Mouse (Mus musculus): ENCODE data around the gene Hpse2. TPM values are rescaled to one million over a fixed set of nuclear protein-coding genes. Genes with fewer than 3 reads are reported as not detected.

Gene Hpse2
- polyA plus RNA-seq, 2 experiments, result 0.01 TPM; not detected in 1

GRCm38 (mm10) chr19:42980537-42980936, 407.6 kb downstream of the Hpse2 start:
- 57% methylated on average over 3 of the region's 3 CpGs for WGBS (ENCODE audit: insufficient replicate concordance)
- no peak for TF ChIP-seq CTCF (IDR thresholded peaks at IDR 0.05; ENCODE audit: low read depth)
- TF ChIP-seq EP300 (IDR thresholded peaks at IDR 0.05; ENCODE audit: low read depth), result no peak
- ATAC-seq (ENCODE audit: insufficient read depth), result no peak

GRCm38 (mm10) chr19:42977938-42978337, 410.2 kb downstream of the Hpse2 start:
- Histone ChIP-seq H3K4me3 (ENCODE audit: insufficient read depth in 1 of 2, low read depth in 2 of 2, low read length in 2 of 2) (no peak overlapping the region), H3K27ac (no peak overlapping the region), H3K9me3 (ENCODE audit: control insufficient read depth, low read length) (no peaks in the 10 kb centered on the region), H3K27me3 (ENCODE audit: control insufficient read depth, insufficient read depth, low read length) (no peaks in the 10 kb centered on the region), H3K4me2 (ENCODE audit: low read depth) (no peak overlapping the region), H3K4me1 (replicated peaks; ENCODE audit: control insufficient read depth in 2 of 2, insufficient read depth in 2 of 2, low read length in 1 of 2) (no peaks in the 10 kb centered on the region), H3K9ac (replicated peaks) (no peak overlapping the region), H3K36me3 (replicated peaks; ENCODE audit: control insufficient read depth, insufficient read depth, low read depth) (no peaks in the 10 kb centered on the region)
- ATAC-seq (ENCODE audit: insufficient read depth), result no peak
- DNase-seq (ENCODE audit: low read depth in 3 of 3, low spot score in 3 of 3), result no peak
- TF ChIP-seq EP300 (IDR thresholded peaks at IDR 0.05; ENCODE audit: low read depth) (no peak), CTCF (IDR thresholded peaks at IDR 0.05; ENCODE audit: low read depth) (no peak)
- 35% methylated on average over 2 of the region's 2 CpGs for WGBS (ENCODE audit: insufficient replicate concordance)

More at GRCm38 (mm10) chr19:42980537-42980936, 407.6 kb downstream of the Hpse2 start:
- no peak overlapping the region for H3K4me3 ChIP-seq (ENCODE audit: insufficient read depth in 1 of 2, low read depth in 2 of 2, low read length in 2 of 2)
- no peaks in the 10 kb centered on the region for H3K9me3 ChIP-seq (ENCODE audit: control insufficient read depth, low read length)
- no peak for DNase-seq (ENCODE audit: low read depth in 3 of 3, low spot score in 3 of 3)
- no peaks in the 10 kb centered on the region for H3K36me3 ChIP-seq (replicated peaks; ENCODE audit: control insufficient read depth, insufficient read depth, low read depth)
- H3K27ac ChIP-seq, result no peak overlapping the region
- H3K4me2 ChIP-seq (ENCODE audit: low read depth), result no peak overlapping the region
- no peaks in the 10 kb centered on the region for H3K4me1 ChIP-seq (replicated peaks; ENCODE audit: control insufficient read depth in 2 of 2, insufficient read depth in 2 of 2, low read length in 1 of 2)
- H3K9ac ChIP-seq (replicated peaks), result no peak overlapping the region
- no peaks in the 10 kb centered on the region for H3K27me3 ChIP-seq (ENCODE audit: control insufficient read depth, insufficient read depth, low read length)

DNA sequence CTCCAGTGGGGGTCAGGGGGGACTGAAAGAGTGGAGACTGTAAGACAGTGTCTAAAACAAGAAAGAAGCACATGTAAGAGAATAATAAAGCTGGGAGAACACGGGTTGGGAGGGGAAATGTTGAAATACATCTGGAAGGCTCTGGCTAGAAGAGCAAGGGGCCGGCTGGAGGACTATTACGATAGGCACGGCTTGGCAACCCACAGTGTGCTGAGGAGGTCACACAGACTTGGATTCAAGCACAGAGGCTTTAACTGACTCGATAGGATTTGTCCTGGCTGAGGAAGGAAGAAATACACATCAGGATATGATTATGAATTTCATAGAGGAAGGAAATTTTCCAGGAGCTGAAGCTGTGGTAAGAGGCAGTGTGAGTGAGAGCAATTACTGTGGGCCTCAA, 414.4 kb downstream of the Hpse2 start:
- Histone ChIP-seq H3K27ac (no peak overlapping the region), H3K27me3 (ENCODE audit: control insufficient read depth, insufficient read depth, low read length) (no peaks in the 10 kb centered on the region), H3K4me2 (ENCODE audit: low read depth) (no peak overlapping the region), H3K9ac (replicated peaks) (no peak overlapping the region), H3K9me3 (ENCODE audit: control insufficient read depth, low read length) (no peaks in the 10 kb centered on the region), H3K4me1 (replicated peaks; ENCODE audit: control insufficient read depth in 2 of 2, insufficient read depth in 2 of 2, low read length in 1 of 2) (no peaks in the 10 kb centered on the region), H3K4me3 (ENCODE audit: insufficient read depth in 1 of 2, low read depth in 2 of 2, low read length in 2 of 2) (no peak overlapping the region), H3K36me3 (replicated peaks; ENCODE audit: control insufficient read depth, insufficient read depth, low read depth) (no peaks in the 10 kb centered on the region)
- TF ChIP-seq EP300 (IDR thresholded peaks at IDR 0.05; ENCODE audit: low read depth), result no peak
- no peak for TF ChIP-seq CTCF (IDR thresholded peaks at IDR 0.05; ENCODE audit: low read depth)
- no peak for ATAC-seq (ENCODE audit: insufficient read depth)
- DNase-seq (ENCODE audit: low read depth in 3 of 3, low spot score in 3 of 3), result no peak
- WGBS (ENCODE audit: insufficient replicate concordance), result 51% methylated on average over 5 of the region's 5 CpGs

DNA sequence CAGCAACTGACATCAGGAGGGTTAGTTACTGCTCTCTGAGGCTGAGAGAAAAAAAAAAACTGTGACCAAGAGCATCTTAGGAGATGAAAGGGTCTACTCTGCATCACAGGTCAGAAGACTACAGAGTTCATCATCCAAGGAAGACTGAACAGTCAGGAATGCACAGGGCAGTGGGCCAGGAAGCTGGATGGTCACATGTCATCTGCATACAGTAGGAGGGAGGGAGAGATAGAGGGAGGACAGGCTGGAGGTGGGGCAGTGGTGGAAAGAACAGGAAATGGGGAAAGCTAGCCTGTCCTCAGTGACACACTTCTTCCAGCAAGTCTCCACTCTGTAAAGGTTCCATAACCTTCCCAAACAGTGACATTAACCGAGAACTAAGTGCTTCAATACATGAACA, 423.0 kb downstream of the Hpse2 start:
- H3K4me1 ChIP-seq (replicated peaks; ENCODE audit: control insufficient read depth in 2 of 2, insufficient read depth in 2 of 2, low read length in 1 of 2), result no peaks in the 10 kb centered on the region
- 38% methylated on average over 1 of the region's 1 CpGs for WGBS (ENCODE audit: insufficient replicate concordance)
- no peaks in the 10 kb centered on the region for H3K9me3 ChIP-seq (ENCODE audit: control insufficient read depth, low read length)
- H3K27ac ChIP-seq, result no peak overlapping the region
- H3K36me3 ChIP-seq (replicated peaks; ENCODE audit: control insufficient read depth, insufficient read depth, low read depth), result no peaks in the 10 kb centered on the region
- TF ChIP-seq CTCF (IDR thresholded peaks at IDR 0.05; ENCODE audit: low read depth), result no peak
- no peak for TF ChIP-seq EP300 (IDR thresholded peaks at IDR 0.05; ENCODE audit: low read depth)
- H3K4me2 ChIP-seq (ENCODE audit: low read depth), result no peak overlapping the region
- DNase-seq (ENCODE audit: low read depth in 3 of 3, low spot score in 3 of 3) (no peak), ATAC-seq (ENCODE audit: insufficient read depth) (no peak)
- H3K4me3 ChIP-seq (ENCODE audit: insufficient read depth in 1 of 2, low read depth in 2 of 2, low read length in 2 of 2), result no peak overlapping the region
- no peak overlapping the region for H3K9ac ChIP-seq (replicated peaks)
- H3K27me3 ChIP-seq (ENCODE audit: control insufficient read depth, insufficient read depth, low read length), result no peaks in the 10 kb centered on the region

GRCm38 (mm10) chr19:42948114-42948636, 440.0 kb downstream of the Hpse2 start:
- ATAC-seq (ENCODE audit: insufficient read depth) (no peak), DNase-seq (ENCODE audit: low read depth in 3 of 3, low spot score in 3 of 3) (no peak)
- H3K4me3 ChIP-seq (ENCODE audit: insufficient read depth in 1 of 2, low read depth in 2 of 2, low read length in 2 of 2), result no peak overlapping the region
- 36% methylated on average over 3 of the region's 3 CpGs for WGBS (ENCODE audit: insufficient replicate concordance)
- H3K4me2 ChIP-seq (ENCODE audit: low read depth), result no peak overlapping the region
- no peak overlapping the region for H3K9ac ChIP-seq (replicated peaks)
- no peak overlapping the region for H3K27ac ChIP-seq
- no peaks in the 10 kb centered on the region for H3K4me1 ChIP-seq (replicated peaks; ENCODE audit: control insufficient read depth in 2 of 2, insufficient read depth in 2 of 2, low read length in 1 of 2)
- TF ChIP-seq EP300 (IDR thresholded peaks at IDR 0.05; ENCODE audit: low read depth) (no peak), CTCF (IDR thresholded peaks at IDR 0.05; ENCODE audit: low read depth) (no peak)
- no peaks in the 10 kb centered on the region for H3K36me3 ChIP-seq (replicated peaks; ENCODE audit: control insufficient read depth, insufficient read depth, low read depth)
- no peaks in the 10 kb centered on the region for H3K27me3 ChIP-seq (ENCODE audit: control insufficient read depth, insufficient read depth, low read length)
- H3K9me3 ChIP-seq (ENCODE audit: control insufficient read depth, low read length), result no peaks in the 10 kb centered on the region; the same call in 1 of the 2 replicates

Measured in liver, embryonic 14.5 days (tissue).